In the genomic region with DNA sequence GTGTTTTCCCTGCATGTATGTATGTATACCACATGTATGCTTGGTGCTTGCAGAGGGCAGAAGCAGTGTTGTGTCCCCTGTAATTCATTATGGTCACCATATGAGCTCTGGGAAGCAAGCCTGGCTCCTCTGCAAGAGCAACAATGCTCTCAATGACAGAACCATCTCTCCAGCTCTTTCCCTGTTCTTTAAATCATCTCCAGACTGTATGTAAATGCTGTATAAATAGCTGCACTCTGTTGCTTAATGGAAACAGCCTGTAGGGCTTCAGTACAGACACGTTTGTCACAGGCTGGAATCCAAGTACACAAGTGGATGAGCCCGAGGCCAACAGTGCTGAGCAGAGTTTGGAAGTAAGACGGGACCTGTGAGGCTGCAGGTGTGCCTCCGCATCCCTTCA, we compare ENCODE assay signal across 29 mouse cellular contexts. TPM values are rescaled to one million over a fixed set of nuclear protein-coding genes. Genes with fewer than 3 reads are reported as not detected.
DNase-seq lines count a peak whose midpoint lies in the region; ATAC-seq lines count a peak whose summit lies in the region.
"Had no signal": no experiment of that assay in that cellular context is flagged by ENCODE, and none has a peak within 500 bp of the region (broad histone marks: within the 10 kb centered on the region; RNA-seq: fewer than 3 reads in every experiment).

No protein-coding gene starts in this region.

- no peaks in the 10 kb centered on the region for H3K9me3 ChIP-seq in embryonic facial prominence, embryonic 11.5 days (replicated peaks; ENCODE audit: control insufficient read depth, low read length)
- peaks cover 5% of the 10 kb centered on the region; the same call in 1 of the 2 replicates for H3K9me3 ChIP-seq in embryonic facial prominence, embryonic 10.5 days
- no peaks in the 10 kb centered on the region for H3K9me3 ChIP-seq in embryonic facial prominence, embryonic 13.5 days
- H3K9me3 ChIP-seq: heart, embryonic 10.5 days; hindbrain, embryonic 13.5 days; intestine, embryonic 15.5 days had no signal

- no peak overlapping the region for H3K9ac ChIP-seq in embryonic facial prominence, embryonic 11.5 days (replicated peaks; ENCODE audit: low read length)
- no peak overlapping the region for H3K9ac ChIP-seq in embryonic facial prominence, embryonic 13.5 days
- H3K9ac ChIP-seq: heart, embryonic 13.5 days; hindbrain, embryonic 13.5 days; intestine, embryonic 15.5 days had no signal

- no peaks in the 10 kb centered on the region for H3K36me3 ChIP-seq in embryonic facial prominence, embryonic 11.5 days (replicated peaks; ENCODE audit: control insufficient read depth, insufficient read depth, low read depth, low read length)
- no peaks in the 10 kb centered on the region for H3K36me3 ChIP-seq in embryonic facial prominence, embryonic 10.5 days (replicated peaks)
- no peaks in the 10 kb centered on the region for H3K36me3 ChIP-seq in embryonic facial prominence, embryonic 13.5 days
- H3K36me3 ChIP-seq: heart, embryonic 10.5 days; heart, embryonic 13.5 days; hindbrain, embryonic 13.5 days; intestine, embryonic 15.5 days had no signal

- no peak overlapping the region for H3K4me2 ChIP-seq in embryonic facial prominence, embryonic 11.5 days (ENCODE audit: low read depth, low read length)
- H3K4me2 ChIP-seq in embryonic facial prominence, embryonic 13.5 days, result no peak overlapping the region
- H3K4me2 ChIP-seq: heart, embryonic 13.5 days; hindbrain, embryonic 13.5 days; intestine, embryonic 15.5 days had no signal

- peak; percentile 12 for DNase-seq in embryonic facial prominence, embryonic 11.5 days (ENCODE audit: low spot score)
- no peak for DNase-seq in embryonic facial prominence, embryonic 10.5 days (ENCODE audit: low spot score)
- peak; percentile 51 for DNase-seq in heart, adult 11 months
- DNase-seq in heart, postnatal 4 days, result no peak
- DNase-seq in right cerebral cortex, postnatal 10 days (ENCODE audit: low spot score in 2 of 2), result no peak
- no peak for DNase-seq in thymus, postnatal 4 days
- DNase-seq: adrenal gland, adult 8-10 months; adrenal gland, postnatal 25 days; cerebellum, adult 11 months; cerebellum, adult 2 months; cerebellum, adult 9-11 months; gastrocnemius, postnatal 25 days; heart, adult 2 months; heart, postnatal 14 days; kidney, adult 11 months had no signal

- no peak overlapping the region for H3K4me3 ChIP-seq in embryonic facial prominence, embryonic 11.5 days (ENCODE audit: low read depth, low read length)
- no peak overlapping the region for H3K4me3 ChIP-seq in embryonic facial prominence, embryonic 10.5 days
- H3K4me3 ChIP-seq in embryonic facial prominence, embryonic 13.5 days, result no peak overlapping the region
- H3K4me3 ChIP-seq: heart, adult 2 months; heart, embryonic 10.5 days; heart, embryonic 13.5 days; hindbrain, embryonic 13.5 days; intestine, embryonic 15.5 days had no signal

- no peaks in the 10 kb centered on the region for H3K27me3 ChIP-seq in embryonic facial prominence, embryonic 11.5 days (ENCODE audit: control insufficient read depth, insufficient read depth, low read length)
- H3K27me3 ChIP-seq in embryonic facial prominence, embryonic 10.5 days (replicated peaks; ENCODE audit: low read depth, poor library complexity, severe bottlenecking), result no peaks in the 10 kb centered on the region
- no peaks in the 10 kb centered on the region for H3K27me3 ChIP-seq in embryonic facial prominence, embryonic 13.5 days
- H3K27me3 ChIP-seq: heart, embryonic 13.5 days; hindbrain, embryonic 13.5 days; intestine, embryonic 15.5 days had no signal

- 57% methylated on average over 4 of the region's 4 CpGs for WGBS in embryonic facial prominence, embryonic 11.5 days
- WGBS in embryonic facial prominence, embryonic 10.5 days, result 69% methylated on average over 4 of the region's 4 CpGs
- 31% methylated on average over 4 of the region's 4 CpGs for WGBS in embryonic facial prominence, embryonic 13.5 days

- no peak overlapping the region for H3K27ac ChIP-seq in embryonic facial prominence, embryonic 11.5 days (replicated peaks; ENCODE audit: low read depth, low read length)
- H3K27ac ChIP-seq in embryonic facial prominence, embryonic 10.5 days (replicated peaks), result no peak overlapping the region
- peak overlapping the region; percentile 39; the same call in 1 of the 2 replicates for H3K27ac ChIP-seq in embryonic facial prominence, embryonic 13.5 days
- H3K27ac ChIP-seq: heart, adult 2 months; heart, embryonic 10.5 days; heart, embryonic 13.5 days; hindbrain, embryonic 13.5 days; intestine, embryonic 15.5 days had no signal

- no peaks in the 10 kb centered on the region for H3K4me1 ChIP-seq in embryonic facial prominence, embryonic 11.5 days (ENCODE audit: control insufficient read depth, insufficient read depth, low read length)
- no peaks in the 10 kb centered on the region for H3K4me1 ChIP-seq in embryonic facial prominence, embryonic 10.5 days
- peaks cover 14% of the 10 kb centered on the region for H3K4me1 ChIP-seq in embryonic facial prominence, embryonic 13.5 days
- H3K4me1 ChIP-seq: heart, embryonic 10.5 days; heart, embryonic 13.5 days; intestine, embryonic 15.5 days had no signal

- ATAC-seq in embryonic facial prominence, embryonic 11.5 days (replicated peaks; ENCODE audit: insufficient number of reproducible peaks, low FRiP score, low TSS enrichment, low read depth), result no peak
- ATAC-seq in embryonic facial prominence, embryonic 13.5 days (ENCODE audit: insufficient number of reproducible peaks, insufficient read depth, low FRiP score, low TSS enrichment, low read depth), result 0 out of 2 replicates have a peak, but pooled peaks have one; percentile 26
- ATAC-seq: activated CD4-positive, CD25-positive, alpha-beta regulatory T cell, adult 4 months; hindbrain, embryonic 16.5 days; intestine, embryonic 15.5 days had no signal

RNA-seq across cellular contexts. Expression of gene Csf2, which starts 54.7 kb away (rescaled TPM):
- not detected in 2 replicates for polyA plus RNA-seq in embryonic facial prominence, embryonic 11.5 days (2014; fragmentation: Nextera tagmentation; extraction: Ambion mirVana)
- polyA plus RNA-seq in embryonic facial prominence, embryonic 10.5 days (2016; fragmentation: Nextera tagmentation; extraction: Ambion mirVana), result not detected in 2 replicates
- not detected for total RNA-seq in heart, postnatal 4 days (2021)
- polyA plus RNA-seq in embryonic facial prominence, embryonic 13.5 days (2015; fragmentation: Nextera tagmentation; extraction: Ambion mirVana), result not detected in 2 replicates
- total RNA-seq: adrenal gland, adult 8-10 months; adrenal gland, postnatal 25 days; common myeloid progenitor, adult 5-6 weeks; ES-E14; gastrocnemius, adult 8-10 months; gastrocnemius, postnatal 25 days; heart, adult 2 months; heart, postnatal 14 days; hematopoietic stem cell, adult 5-6 weeks had no signal
- polyA plus RNA-seq: cerebellum, adult 2 months; forebrain, embryonic 11.5 days; gonadal fat pad, adult 2 months; heart, adult 2 months; heart, embryonic 10.5 days; heart, embryonic 13.5 days; heart, embryonic 16.5 days; hindbrain, embryonic 13.5 days; hindbrain, embryonic 16.5 days had no signal

Comparison
In these comparisons a context has a peak if more than half of its experiments do, and no peak if none do; other contexts are left out.
1. DNase-seq: peak in embryonic facial prominence, embryonic 11.5 days (single experiment) and heart, adult 11 months (single experiment); none in embryonic facial prominence, embryonic 10.5 days (single experiment), heart, postnatal 4 days (single experiment), right cerebral cortex, postnatal 10 days (0 of 2) and thymus, postnatal 4 days (single experiment).